Mouse (Mus musculus): ENCODE data around the gene Ergic1.

- TF ChIP-seq CTCF (IDR thresholded peaks at IDR 0.05) (no peak), POLR2A (IDR thresholded peaks at IDR 0.05; ENCODE audit: insufficient read depth, low read depth, low read length) (no peak)
Observed at GRCm38 (mm10) chr17:26567818-26568173, 6.5 kb downstream of the Ergic1 start.

Measured in heart, adult 2 months (tissue).